ENCODE assay signal across 8 mouse cellular contexts in genomic region chr11:119190498-119190897, GRCm38 (mm10). TPM values are rescaled to one million over a fixed set of nuclear protein-coding genes. Genes with fewer than 3 reads are reported as not detected.
DNase-seq lines count a peak whose midpoint lies in the region; ATAC-seq and TF ChIP-seq lines count a peak whose summit lies in the region.

No protein-coding gene starts in this region.

- H3K4me1 ChIP-seq in forebrain, postnatal 0 days (ENCODE audit: insufficient read depth), result peaks cover 6% of the 10 kb centered on the region; the same call in 1 of the 2 replicates
- peaks cover 5% of the 10 kb centered on the region for H3K4me1 ChIP-seq in hindbrain, embryonic 11.5 days (replicated peaks; ENCODE audit: control insufficient read depth, insufficient read depth, low read length)

- ATAC-seq in cerebellum, adult (ENCODE audit: insufficient number of reproducible peaks, low FRiP score, low TSS enrichment), result no peak
- peak; percentile 79 for ATAC-seq in forebrain, postnatal 0 days
- peak; percentile 66 for ATAC-seq in hindbrain, embryonic 11.5 days (ENCODE audit: low FRiP score)
- peak; percentile 87 for ATAC-seq in megakaryocyte progenitor cell, adult 5-6 weeks (replicated peaks; ENCODE audit: poor library complexity)

- H3K27ac ChIP-seq in forebrain, postnatal 0 days (ENCODE audit: low read depth, low read length), result no peak overlapping the region
- H3K27ac ChIP-seq in hindbrain, embryonic 11.5 days (ENCODE audit: low read depth, low read length), result peak overlapping the region; percentile 56

- peak; percentile 82 for TF ChIP-seq CTCF in forebrain, postnatal 0 days (IDR thresholded peaks at IDR 0.05; ENCODE audit: low read depth)

- H3K36me3 ChIP-seq in forebrain, postnatal 0 days (ENCODE audit: insufficient read depth), result 0 out of 2 replicates have a peak, but pooled peaks cover 3% of the 10 kb centered on the region
- H3K36me3 ChIP-seq in hindbrain, embryonic 11.5 days (ENCODE audit: control insufficient read depth, insufficient read depth, low read length), result no peaks in the 10 kb centered on the region

- WGBS in forebrain, postnatal 0 days, result 30% methylated on average over 11 of the region's 11 CpGs
- WGBS in hindbrain, embryonic 11.5 days, result 28% methylated on average over 11 of the region's 11 CpGs

- no peaks in the 10 kb centered on the region for H3K27me3 ChIP-seq in forebrain, postnatal 0 days (ENCODE audit: insufficient read depth, low read length)
- no peaks in the 10 kb centered on the region for H3K27me3 ChIP-seq in hindbrain, embryonic 11.5 days (ENCODE audit: control insufficient read depth, insufficient read depth, low read length)

- H3K4me2 ChIP-seq in forebrain, postnatal 0 days (ENCODE audit: low read depth), result no peak overlapping the region
- H3K4me2 ChIP-seq in hindbrain, embryonic 11.5 days (replicated peaks; ENCODE audit: low read depth, low read length), result no peak overlapping the region

- peak; percentile 66 for DNase-seq in cerebellum, adult 11 months
- peak; percentile 71 to 77 for DNase-seq in cerebellum, adult 18-20 months
- peak; percentile 72 for DNase-seq in forebrain, postnatal 0 days
- DNase-seq in hindbrain, embryonic 11.5 days (ENCODE audit: low spot score), result peak; percentile 71
- DNase-seq in layer of hippocampus, postnatal 25 days (ENCODE audit: extremely low spot score in 1 of 2, low spot score in 1 of 2), result peak; percentile 27 to 57
- peak; percentile 67 to 78 for DNase-seq in right cerebral cortex, postnatal 10 days (ENCODE audit: low spot score in 2 of 2)

- no peak overlapping the region for H3K4me3 ChIP-seq in forebrain, postnatal 0 days (ENCODE audit: low read depth, low read length)
- no peak overlapping the region for H3K4me3 ChIP-seq in hindbrain, embryonic 11.5 days (ENCODE audit: low read depth, low read length)

- no peaks in the 10 kb centered on the region for H3K9me3 ChIP-seq in forebrain, postnatal 0 days (ENCODE audit: low read length)
- no peaks in the 10 kb centered on the region for H3K9me3 ChIP-seq in hindbrain, embryonic 11.5 days (ENCODE audit: control insufficient read depth, low read length)

- no peak overlapping the region for H3K9ac ChIP-seq in forebrain, postnatal 0 days
- H3K9ac ChIP-seq in hindbrain, embryonic 11.5 days (ENCODE audit: low read depth, low read length), result peak overlapping the region; percentile 42; the same call in 1 of the 2 replicates

RNA-seq across cellular contexts. Expression of gene Tbc1d16, which starts 37.8 kb away (rescaled TPM):
- total RNA-seq in forebrain, postnatal 0 days (2014; rRNA removed), result 133 and 153 TPM in 2 replicates
- 41.2 and 60.4 TPM in 2 replicates for polyA plus RNA-seq in forebrain, postnatal 0 days (2015; fragmentation: Nextera tagmentation; extraction: Ambion mirVana)
- polyA plus RNA-seq in hindbrain, embryonic 11.5 days (2014; fragmentation: Nextera tagmentation; extraction: Ambion mirVana), result 16.9 and 20.7 TPM in 2 replicates
- 10 to 100 TPM; 53.6 to 55.9 TPM for total RNA-seq in layer of hippocampus, postnatal 25 days (2021)
- total RNA-seq in megakaryocyte progenitor cell, adult 5-6 weeks (2015), result 1.9 and 2.1 TPM in 2 replicates
- total RNA-seq in megakaryocyte progenitor cell, adult 5-6 weeks (2017), result 2.1 and 3.0 TPM in 2 replicates

RNA-seq across cellular contexts. Expression of gene Ccdc40, which starts 37.9 kb away (rescaled TPM):
- total RNA-seq in forebrain, postnatal 0 days (2014; rRNA removed), result 10.5 and 14.6 TPM in 2 replicates
- 7.2 and 11.8 TPM in 2 replicates for polyA plus RNA-seq in forebrain, postnatal 0 days (2015; fragmentation: Nextera tagmentation; extraction: Ambion mirVana)
- polyA plus RNA-seq in hindbrain, embryonic 11.5 days (2014; fragmentation: Nextera tagmentation; extraction: Ambion mirVana), result 16.5 and 19.3 TPM in 2 replicates
- total RNA-seq in layer of hippocampus, postnatal 25 days (2021), result 1 to 10 TPM; 1.5 to 5.5 TPM
- total RNA-seq in megakaryocyte progenitor cell, adult 5-6 weeks (2015), result 4.4 and 4.9 TPM in 2 replicates
- 11.2 and 14.3 TPM in 2 replicates for total RNA-seq in megakaryocyte progenitor cell, adult 5-6 weeks (2017)

Comparison
In these comparisons a context has a peak if more than half of its experiments do, and no peak if none do; other contexts are left out.
1. RNA of gene Tbc1d16, which starts 37.8 kb away (total RNA-seq): 133 to 153 TPM in forebrain, postnatal 0 days and 53.6 to 55.9 TPM in layer of hippocampus, postnatal 25 days; 1.9 to 3.0 TPM in megakaryocyte progenitor cell, adult 5-6 weeks; every median in the first group is over 10 times any median in the second.
2. Peak in every context shown above with its lines, with median percentiles within 50 percentile points of each other: DNase-seq.